Mouse (Mus musculus): ENCODE results near the gene Syngr1.

Syngr1 gene

GRCm38 (mm10) chr15:80145397-80145796 is 54.3 kb downstream of the Syngr1 start:
- DNase-seq (ENCODE audit: low read depth, low spot score) = no peak

GRCm38 (mm10) chr15:80146153-80146552 is 55.0 kb downstream of the Syngr1 start:
- DNase-seq (ENCODE audit: low read depth, low spot score) = no peak

- no peak for DNase-seq (ENCODE audit: low read depth, low spot score)
Observed at GRCm38 (mm10) chr15:80147090-80147489, 56.0 kb downstream of the Syngr1 start.

GRCm38 (mm10) chr15:80147511-80147910 is 56.4 kb downstream of the Syngr1 start:
- DNase-seq (ENCODE audit: low read depth, low spot score) = no peak

- DNase-seq (ENCODE audit: low read depth, low spot score) = no peak
Observed at GRCm38 (mm10) chr15:80148565-80148964, 57.4 kb downstream of the Syngr1 start.

GRCm38 (mm10) chr15:80149517-80149916 is 58.4 kb downstream of the Syngr1 start:
- DNase-seq (ENCODE audit: low read depth, low spot score) = no peak

- no peak for DNase-seq (ENCODE audit: low read depth, low spot score)
Observed at GRCm38 (mm10) chr15:80152663-80153062, 61.5 kb downstream of the Syngr1 start.

GRCm38 (mm10) chr15:80153757-80154156 is 62.6 kb downstream of the Syngr1 start:
- no peak for DNase-seq (ENCODE audit: low read depth, low spot score)

- no peak for DNase-seq (ENCODE audit: low read depth, low spot score)
Observed at GRCm38 (mm10) chr15:80155707-80156106, 64.6 kb downstream of the Syngr1 start.

- DNase-seq (ENCODE audit: low read depth, low spot score) = no peak
Observed at GRCm38 (mm10) chr15:80157197-80157943, 66.2 kb downstream of the Syngr1 start.

GRCm38 (mm10) chr15:80158001-80158706 is 67.0 kb downstream of the Syngr1 start:
- DNase-seq (ENCODE audit: low read depth, low spot score) = no peak

- no peak for DNase-seq (ENCODE audit: low read depth, low spot score)
Observed at GRCm38 (mm10) chr15:80158707-80159090, 67.6 kb downstream of the Syngr1 start.

GRCm38 (mm10) chr15:80159286-80159901 is 68.3 kb downstream of the Syngr1 start:
- DNase-seq (ENCODE audit: low read depth, low spot score) = no peak

- no peak for DNase-seq (ENCODE audit: low read depth, low spot score)
Observed at GRCm38 (mm10) chr15:80160223-80160622, 69.1 kb downstream of the Syngr1 start.

- no peak for DNase-seq (ENCODE audit: low read depth, low spot score)
Observed at GRCm38 (mm10) chr15:80160726-80161125, 69.6 kb downstream of the Syngr1 start.

- no peak for DNase-seq (ENCODE audit: low read depth, low spot score)
Observed at GRCm38 (mm10) chr15:80161199-80161598, 70.1 kb downstream of the Syngr1 start.

GRCm38 (mm10) chr15:80162401-80162964 is 71.3 kb downstream of the Syngr1 start:
- DNase-seq (ENCODE audit: low read depth, low spot score) = no peak

- DNase-seq (ENCODE audit: low read depth, low spot score) = no peak
Observed at GRCm38 (mm10) chr15:80163274-80163673, 72.1 kb downstream of the Syngr1 start.

GRCm38 (mm10) chr15:80163716-80164115 is 72.6 kb downstream of the Syngr1 start:
- no peak for DNase-seq (ENCODE audit: low read depth, low spot score)

GRCm38 (mm10) chr15:80165396-80165795 is 74.3 kb downstream of the Syngr1 start:
- no peak for DNase-seq (ENCODE audit: low read depth, low spot score)
